Mouse (Mus musculus) forebrain, embryonic 11.5 days (tissue): Measurements from ENCODE around the gene Tomm40l. TPM values are rescaled to one million over a fixed set of nuclear protein-coding genes. Genes with fewer than 3 reads are reported as not detected.
"Not testable (repeated sequence)": the region's sequence is repeated elsewhere in the genome, so short reads cannot be mapped to it uniquely, and the experiment has no call there.

Source experiments
- ATAC-seq: fragments of 200-750 bp; cut with Nextera tagmentation; replicated peaks from 2 replicates; pipeline ENCODE4 v1.8.0; 2017; ENCODE audit warnings: moderate TSS enrichment; ENCODE audit not compliant: low FRiP score
- DNase-seq: peaks from one replicate; pipeline ENCODE4 v3.0.0-alpha.2; 2017; ENCODE audit warnings: low spot score
- H3K27ac ChIP-seq: fragments of 300-500 bp; sonication (generic); 2 replicates; pipeline ENCODE4 v1.5.1; 2014; ENCODE audit warnings: low read depth, low read length
- H3K27me3 ChIP-seq: fragments of 300-500 bp; sonication (generic); 2 replicates; pipeline ENCODE4 v1.6.1; 2014; ENCODE audit warnings: mild to moderate bottlenecking, low read length, mixed read lengths; ENCODE audit not compliant: control insufficient read depth, insufficient read depth
- H3K36me3 ChIP-seq: fragments of 300-500 bp; sonication (generic); 2 replicates; pipeline ENCODE4 v1.6.1; 2014; ENCODE audit warnings: mild to moderate bottlenecking, low read length, moderate library complexity, mixed read lengths; ENCODE audit not compliant: control insufficient read depth, insufficient read depth
- H3K4me1 ChIP-seq: fragments of 300-500 bp; sonication (generic); replicated peaks from 2 replicates; pipeline ENCODE4 v1.6.1; 2014; ENCODE audit warnings: low read length, mixed read lengths; ENCODE audit not compliant: control insufficient read depth, insufficient read depth
- H3K4me2 ChIP-seq: fragments of 300-500 bp; sonication (generic); 2 replicates; pipeline ENCODE4 v1.6.1; 2014; ENCODE audit warnings: low read depth, mild to moderate bottlenecking, low read length, moderate library complexity, mixed read lengths; ENCODE audit not compliant: severe bottlenecking
- H3K4me3 ChIP-seq: fragments of 300-500 bp; sonication (generic); 2 replicates; pipeline ENCODE4 v1.5.1; 2014; ENCODE audit warnings: low read depth, low read length
- H3K9ac ChIP-seq: fragments of 300-500 bp; sonication (generic); 2 replicates; pipeline ENCODE4 v1.6.1; 2014; ENCODE audit warnings: low read length
- H3K9me3 ChIP-seq: fragments of 300-500 bp; sonication (generic); 2 replicates; pipeline ENCODE4 v1.6.1; 2016; ENCODE audit warnings: low read length, mixed read lengths; ENCODE audit not compliant: control insufficient read depth
- WGBS: fragments of 180-500 bp; shearing (Covaris S2); extraction: QIAGEN DNeasy Blood & Tissue Kit; methylation state at CpG from one replicate; pipeline ENCODE4 v1.1.7; 2014; 5-methylcytosine and 5-hydroxymethylcytosine counted together
- polyA plus RNA-seq: library from polyadenylated mRNA; unstranded; fragments of >200 nt; fragmentation: Nextera tagmentation; extraction: Ambion mirVana; gene quantifications from 2 replicates; pipeline ENCODE4 v1.2.1, GENCODE M21; 2014

The Tomm40l gene
- polyA plus RNA-seq, 1 experiment from 2014 or later, result 31.6 TPM

DNA sequence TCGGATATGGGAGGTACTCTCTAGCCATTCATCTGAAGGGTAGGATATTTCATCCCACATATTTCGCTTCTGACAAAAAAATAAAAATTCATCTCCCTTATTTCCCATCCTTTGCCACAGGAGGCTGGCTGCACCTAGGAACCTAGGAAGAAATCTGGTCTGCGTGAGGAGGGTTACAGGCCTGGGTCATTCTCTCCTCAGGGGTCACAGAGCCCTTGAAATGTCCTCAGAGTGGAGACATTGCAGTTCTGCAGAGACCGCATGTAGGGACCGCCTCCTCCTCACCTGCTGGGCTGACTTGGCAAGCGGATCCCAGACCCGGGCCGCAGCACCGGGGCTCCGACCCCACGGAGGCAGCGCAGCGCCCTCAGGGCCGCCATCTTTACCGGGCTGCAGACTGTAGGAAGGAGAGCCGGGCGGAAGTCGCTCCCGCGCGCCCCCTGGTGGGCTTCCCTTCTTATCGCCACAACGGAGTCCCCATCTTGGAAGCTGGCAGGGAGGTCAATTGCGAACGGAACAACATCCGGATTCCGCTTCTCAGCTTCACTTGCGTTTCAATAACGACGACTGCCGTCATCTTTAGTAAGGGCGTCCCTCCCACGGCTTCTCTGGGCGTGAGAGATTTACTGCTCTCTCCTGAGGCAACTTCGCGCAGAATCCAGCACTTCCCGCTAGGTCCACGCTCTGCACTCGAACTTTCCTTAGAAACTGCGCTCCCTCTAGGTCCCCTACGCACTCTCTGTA, 24.6 kb upstream of the Tomm40l start:
- H3K4me3 ChIP-seq, result peak overlapping the region; percentile 81
- no peaks in the 10 kb centered on the region; the same call in 1 of the 2 replicates for H3K36me3 ChIP-seq
- H3K27ac ChIP-seq, result peak overlapping the region; percentile 63
- ATAC-seq (peak; percentile 91), DNase-seq (peak; percentile 99)
- H3K9ac ChIP-seq, result peak overlapping the region; percentile 92
- peak overlapping the region; percentile 78 for H3K4me2 ChIP-seq
- no peaks in the 10 kb centered on the region for H3K9me3 ChIP-seq
- peaks cover 25% of the 10 kb centered on the region for H3K4me1 ChIP-seq
- H3K27me3 ChIP-seq, result no peaks in the 10 kb centered on the region
- WGBS, result under 1% methylated on average over 41 of the region's 41 CpGs

GRCm38 (mm10) chr1:171245353-171245752, 23.0 kb upstream of the Tomm40l start:
- no peak overlapping the region for H3K27ac ChIP-seq
- no peak overlapping the region for H3K9ac ChIP-seq
- no peaks in the 10 kb centered on the region; the same call in 1 of the 2 replicates for H3K36me3 ChIP-seq
- H3K9me3 ChIP-seq, result no peaks in the 10 kb centered on the region
- H3K27me3 ChIP-seq, result no peaks in the 10 kb centered on the region
- no peak overlapping the region for H3K4me2 ChIP-seq
- no peak for ATAC-seq
- 87% methylated on average over 8 of the region's 8 CpGs for WGBS
- no peak for DNase-seq
- H3K4me1 ChIP-seq, result peaks cover 13% of the 10 kb centered on the region
- no peak overlapping the region for H3K4me3 ChIP-seq

- not testable (repeated sequence) for DNase-seq, H3K4me1 ChIP-seq, H3K9ac ChIP-seq, H3K9me3 ChIP-seq, H3K27ac ChIP-seq, ATAC-seq, H3K27me3 ChIP-seq, H3K4me2 ChIP-seq, H3K36me3 ChIP-seq, H3K4me3 ChIP-seq
- 82% methylated on average over 12 of the region's 12 CpGs for WGBS
Observed at GRCm38 (mm10) chr1:171241952-171242351, 19.6 kb upstream of the Tomm40l start.

GRCm38 (mm10) chr1:171240911-171241310, 18.6 kb upstream of the Tomm40l start:
- Histone ChIP-seq H3K27ac (no peak overlapping the region), H3K27me3 (no peaks in the 10 kb centered on the region), H3K9ac (no peak overlapping the region), H3K4me3 (no peak overlapping the region), H3K9me3 (no peaks in the 10 kb centered on the region), H3K4me1 (0 out of 2 replicates have a peak, but pooled peaks cover 3% of the 10 kb centered on the region), H3K4me2 (no peak overlapping the region), H3K36me3 (peaks cover 15% of the 10 kb centered on the region; the same call in 1 of the 2 replicates)
- 91% methylated on average over 10 of the region's 10 CpGs for WGBS
- no peak for DNase-seq
- ATAC-seq, result no peak

- no peak for ATAC-seq
- Histone ChIP-seq H3K9ac (no peak overlapping the region), H3K4me1 (no peaks in the 10 kb centered on the region), H3K4me3 (no peak overlapping the region), H3K4me2 (no peak overlapping the region), H3K27ac (no peak overlapping the region), H3K27me3 (no peaks in the 10 kb centered on the region), H3K9me3 (no peaks in the 10 kb centered on the region), H3K36me3 (peaks cover 16% of the 10 kb centered on the region; the same call in 1 of the 2 replicates)
- DNase-seq, result no peak
- 82% methylated on average over 15 of the region's 15 CpGs for WGBS
Observed at GRCm38 (mm10) chr1:171239992-171240744, 17.9 kb upstream of the Tomm40l start.

DNA sequence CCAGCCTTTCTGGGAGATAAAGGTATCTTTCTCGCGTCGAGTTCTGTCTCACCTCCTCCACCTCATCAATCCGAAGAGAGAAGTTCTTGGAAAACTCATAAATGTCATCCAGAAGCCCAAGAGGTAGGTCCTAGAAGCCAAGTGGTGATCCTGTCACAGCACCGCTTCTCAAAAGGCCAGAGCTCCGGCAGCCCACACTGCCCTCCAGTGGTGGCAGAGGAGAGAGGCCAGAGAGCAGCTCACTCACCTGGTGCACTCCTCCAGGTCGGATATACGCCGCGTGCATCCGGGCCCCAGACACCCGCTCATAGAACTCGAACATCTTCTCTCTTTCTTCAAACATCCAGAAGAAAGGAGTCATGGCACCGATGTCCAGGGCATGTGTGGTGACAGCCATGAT, 16.1 kb upstream of the Tomm40l start:
- no peaks in the 10 kb centered on the region for H3K9me3 ChIP-seq
- no peak overlapping the region for H3K9ac ChIP-seq
- no peak overlapping the region for H3K27ac ChIP-seq
- H3K27me3 ChIP-seq, result no peaks in the 10 kb centered on the region
- DNase-seq (peak; percentile 76), ATAC-seq (no peak)
- peaks cover 16% of the 10 kb centered on the region; the same call in 1 of the 2 replicates for H3K36me3 ChIP-seq
- no peaks in the 10 kb centered on the region for H3K4me1 ChIP-seq
- WGBS, result 73% methylated on average over 14 of the region's 14 CpGs
- no peak overlapping the region for H3K4me3 ChIP-seq
- no peak overlapping the region for H3K4me2 ChIP-seq

- no peak for DNase-seq
- ATAC-seq, result no peak
Observed at GRCm38 (mm10) chr1:171237438-171237837, 15.1 kb upstream of the Tomm40l start.

DNA sequence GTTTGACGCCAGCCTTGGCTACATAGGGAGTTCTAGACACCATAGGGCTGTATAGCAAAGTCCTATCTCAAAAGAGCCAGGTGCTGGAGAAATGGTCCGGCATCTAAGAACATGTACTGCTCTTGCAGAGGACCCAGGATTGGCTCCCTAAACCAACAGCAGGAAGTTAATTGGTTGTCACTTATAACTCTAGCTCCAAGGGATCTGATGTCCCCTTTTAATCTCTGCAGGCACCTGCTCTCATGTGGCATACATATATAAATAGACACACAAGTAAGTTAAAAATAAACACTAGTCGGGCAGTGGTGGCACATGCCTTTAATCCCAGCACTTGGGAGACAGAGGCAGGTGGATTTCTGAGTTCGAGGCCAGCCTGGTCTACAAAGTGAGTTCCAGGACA, 13.5 kb upstream of the Tomm40l start:
- H3K4me3 ChIP-seq, result no peak overlapping the region
- ATAC-seq (no peak), DNase-seq (no peak)
- no peak overlapping the region for H3K4me2 ChIP-seq
- no peak overlapping the region for H3K9ac ChIP-seq
- peaks cover 16% of the 10 kb centered on the region; the same call in 1 of the 2 replicates for H3K36me3 ChIP-seq
- 92% methylated on average over 4 of the region's 4 CpGs for WGBS
- H3K4me1 ChIP-seq, result no peaks in the 10 kb centered on the region
- H3K27ac ChIP-seq, result no peak overlapping the region
- H3K27me3 ChIP-seq, result no peaks in the 10 kb centered on the region
- no peaks in the 10 kb centered on the region for H3K9me3 ChIP-seq

More at GRCm38 (mm10) chr1:171237438-171237837, 15.1 kb upstream of the Tomm40l start:
- no peaks in the 10 kb centered on the region for H3K4me1 ChIP-seq
- H3K9ac ChIP-seq, result no peak overlapping the region
- no peak overlapping the region for H3K27ac ChIP-seq
- H3K27me3 ChIP-seq, result no peaks in the 10 kb centered on the region
- no peak overlapping the region for H3K4me2 ChIP-seq
- peaks cover 16% of the 10 kb centered on the region; the same call in 1 of the 2 replicates for H3K36me3 ChIP-seq
- H3K4me3 ChIP-seq, result no peak overlapping the region
- no peaks in the 10 kb centered on the region for H3K9me3 ChIP-seq
- 80% methylated on average over 6 of the region's 6 CpGs for WGBS
